Mouse (Mus musculus) heart, embryonic 10.5 days (tissue): ENCODE data around the gene Ap1m2. TPM values are rescaled to one million over a fixed set of nuclear protein-coding genes. Genes with fewer than 3 reads are reported as not detected.

ENCODE experiments used
- polyA plus RNA-seq: library from polyadenylated mRNA; unstranded; fragments of >200 nt; fragmentation: Nextera tagmentation; extraction: Ambion mirVana; gene quantifications from 2 replicates; pipeline ENCODE4 v1.2.1, GENCODE M21; 2016

Ap1m2 gene
- polyA plus RNA-seq, 1 experiment from 2014 or later, result 6.1 TPM

Other genes starting within 250 kb of the Ap1m2 start
- gene Zglp1, start 245.2 kb downstream of the Ap1m2 start, polyA plus RNA-seq, result 1.0 and 1.9 TPM in 2 replicates
- 0.25 and 0.79 TPM in 2 replicates for gene Gm49373, start 239.2 kb downstream of the Ap1m2 start, polyA plus RNA-seq
- gene Fdx1l, start 238.7 kb downstream of the Ap1m2 start, polyA plus RNA-seq, result 64.6 and 79.5 TPM in 2 replicates
- 3.2 and 3.4 TPM in 2 replicates for gene Gm38431, start 220.3 kb downstream of the Ap1m2 start, polyA plus RNA-seq
- 76.7 and 83.9 TPM in 2 replicates for gene Raver1, start 220.3 kb downstream of the Ap1m2 start, polyA plus RNA-seq
- 12.6 and 16.5 TPM in 2 replicates for gene Tyk2, start 181.1 kb downstream of the Ap1m2 start, polyA plus RNA-seq
- 286 and 333 TPM in 2 replicates for gene Cdc37, start 162.4 kb downstream of the Ap1m2 start, polyA plus RNA-seq
- 7.5 and 9.0 TPM in 2 replicates for gene Pde4a, start 146.6 kb downstream of the Ap1m2 start, polyA plus RNA-seq
- 51.4 and 52.4 TPM in 2 replicates for gene Keap1, start 73.0 kb downstream of the Ap1m2 start, polyA plus RNA-seq
- gene S1pr5, start 63.9 kb downstream of the Ap1m2 start, polyA plus RNA-seq, result 0.46 and 0.47 TPM in 2 replicates
- gene Atg4d, start 47.0 kb downstream of the Ap1m2 start, polyA plus RNA-seq, result 50.6 and 57.9 TPM in 2 replicates
- gene Kri1, start 24.4 kb downstream of the Ap1m2 start, polyA plus RNA-seq, result 14.5 and 21.3 TPM in 2 replicates
- gene Cdkn2d, start 20.9 kb downstream of the Ap1m2 start, polyA plus RNA-seq, result 69.0 and 93.4 TPM in 2 replicates
- gene Slc44a2, start 8.4 kb upstream of the Ap1m2 start, polyA plus RNA-seq, result 69.2 and 70.4 TPM in 2 replicates
- 166 and 197 TPM in 2 replicates for gene Ilf3, start 55.5 kb upstream of the Ap1m2 start, polyA plus RNA-seq
- 38.9 and 51.3 TPM in 2 replicates for gene Qtrt1, start 99.5 kb upstream of the Ap1m2 start, polyA plus RNA-seq
- 81.6 and 92.1 TPM in 2 replicates for gene Dnm2, start 112.6 kb upstream of the Ap1m2 start, polyA plus RNA-seq
- 119 and 134 TPM in 2 replicates for gene Tmed1, start 197.9 kb upstream of the Ap1m2 start, polyA plus RNA-seq
- gene AB124611, start 213.8 kb upstream of the Ap1m2 start, polyA plus RNA-seq, result 1.3 and 2.5 TPM in 2 replicates
- gene Carm1, start 234.6 kb upstream of the Ap1m2 start, polyA plus RNA-seq, result 49.0 and 59.6 TPM in 2 replicates